ENCODE assay signal across 8 mouse cellular contexts in the genomic region with DNA sequence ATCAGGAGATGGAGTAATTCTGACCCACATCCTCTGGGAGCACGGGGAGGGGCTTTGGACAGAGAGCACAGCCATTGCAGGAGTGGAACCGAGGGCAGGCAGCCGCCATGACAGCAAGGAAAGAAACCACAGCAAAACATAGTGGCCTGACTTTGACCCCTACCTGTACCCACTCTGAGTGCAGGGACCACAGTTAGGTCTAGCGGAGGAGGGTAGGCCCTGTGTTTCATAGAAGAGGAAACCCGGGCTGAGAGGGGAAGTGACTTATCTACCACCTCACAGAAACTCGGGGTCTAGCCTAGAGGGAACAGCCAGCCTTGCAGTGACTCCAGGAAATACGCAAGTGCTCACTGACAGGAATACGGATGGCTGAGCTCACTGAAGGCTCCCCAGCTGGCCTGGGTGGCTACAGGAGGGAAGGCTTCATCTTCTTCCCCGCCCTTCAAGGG. TPM values are rescaled to one million over a fixed set of nuclear protein-coding genes. Genes with fewer than 3 reads are reported as not detected.
DNase-seq lines count a peak whose midpoint lies in the region; ATAC-seq lines count a peak whose summit lies in the region.

No protein-coding gene starts in this region.

- no peak for ATAC-seq in neural tube, embryonic 11.5 days (ENCODE audit: insufficient read depth, low FRiP score, low TSS enrichment)
- ATAC-seq in lung, embryonic 15.5 days (ENCODE audit: borderline replicate concordance, extremely low read depth, low FRiP score, low TSS enrichment): no peak

- peak overlapping the region; percentile 70 for H3K9ac ChIP-seq in neural tube, embryonic 11.5 days (ENCODE audit: low read length)
- peak overlapping the region; percentile 77 for H3K9ac ChIP-seq in lung, embryonic 15.5 days

- H3K9me3 ChIP-seq in neural tube, embryonic 11.5 days (ENCODE audit: control insufficient read depth, low read length): no peaks in the 10 kb centered on the region
- no peaks in the 10 kb centered on the region for H3K9me3 ChIP-seq in lung, embryonic 15.5 days

- 59% methylated on average over 9 of the region's 9 CpGs for WGBS in neural tube, embryonic 11.5 days
- whole genome bisulfite sequencing in lung, embryonic 15.5 days: 30% methylated on average over 9 of the region's 9 CpGs

- no peaks in the 10 kb centered on the region for H3K36me3 ChIP-seq in neural tube, embryonic 11.5 days (ENCODE audit: control insufficient read depth, insufficient read depth, low read length)
- no peaks in the 10 kb centered on the region for H3K36me3 ChIP-seq in lung, embryonic 15.5 days

- H3K27me3 ChIP-seq in neural tube, embryonic 11.5 days (ENCODE audit: control insufficient read depth, insufficient read depth, low read length): no peaks in the 10 kb centered on the region
- H3K27me3 ChIP-seq in lung, embryonic 15.5 days: no peaks in the 10 kb centered on the region

- peak overlapping the region; percentile 70 for H3K4me2 ChIP-seq in neural tube, embryonic 11.5 days (ENCODE audit: low read depth)
- peak overlapping the region; percentile 82 for H3K4me2 ChIP-seq in lung, embryonic 15.5 days

- peaks cover 13% of the 10 kb centered on the region for H3K4me1 ChIP-seq in neural tube, embryonic 11.5 days (ENCODE audit: control insufficient read depth, insufficient read depth, low read length)
- peaks cover 59% of the 10 kb centered on the region for H3K4me1 ChIP-seq in lung, embryonic 15.5 days

- H3K4me3 ChIP-seq in neural tube, embryonic 11.5 days (ENCODE audit: low read depth, low read length): peak overlapping the region; percentile 59
- peak overlapping the region; percentile 71 for H3K4me3 ChIP-seq in lung, embryonic 15.5 days

- no peak for DNase-seq in neural tube, embryonic 11.5 days (ENCODE audit: low spot score)
- no peak for DNase-seq in neural tube, embryonic 10.5 days (ENCODE audit: extremely low spot score, low spot score)
- peak; percentile 68 to 85 for DNase-seq in heart, adult 18-20 months
- peak; percentile 58 for DNase-seq in kidney, adult 11 months
- DNase-seq in skeletal muscle tissue, adult 2 months (ENCODE audit: low read depth, low spot score): peak; percentile 54
- DNase-seq in cerebellum, adult 9-10 months: no peak
- DNase-seq in right cerebral cortex, postnatal 36 days (ENCODE audit: low spot score in 2 of 2): no peak

- H3K27ac ChIP-seq in neural tube, embryonic 11.5 days (ENCODE audit: low read depth, low read length): no peak overlapping the region
- H3K27ac ChIP-seq in lung, embryonic 15.5 days: peak overlapping the region; percentile 80

RNA-seq across cellular contexts. Expression of a gene that starts 1.0 kb away (rescaled TPM):
- polyA plus RNA-seq in neural tube, embryonic 11.5 days (2014; fragmentation: Nextera tagmentation; extraction: Ambion mirVana): 10.5 and 13.3 TPM in 2 replicates
- total RNA-seq in heart, adult 18-20 months (2021): 1 to 10 TPM; 8.8 to 9.3 TPM
- polyA plus RNA-seq in lung, embryonic 15.5 days (2015; fragmentation: Nextera tagmentation; extraction: Ambion mirVana): 21.7 TPM in 2 replicates

RNA-seq across cellular contexts. Expression of a gene that starts 8.1 kb away (rescaled TPM):
- 10.2 and 11.1 TPM in 2 replicates for polyA plus RNA-seq in neural tube, embryonic 11.5 days (2014; fragmentation: Nextera tagmentation; extraction: Ambion mirVana)
- total RNA-seq in heart, adult 18-20 months (2021): not detected
- 16.6 and 19.0 TPM in 2 replicates for polyA plus RNA-seq in lung, embryonic 15.5 days (2015; fragmentation: Nextera tagmentation; extraction: Ambion mirVana)

RNA-seq across cellular contexts. Expression of a gene that starts 50.6 kb away (rescaled TPM):
- polyA plus RNA-seq in neural tube, embryonic 11.5 days (2014; fragmentation: Nextera tagmentation; extraction: Ambion mirVana): 20.4 and 20.7 TPM in 2 replicates
- total RNA-seq in heart, adult 18-20 months (2021): 10 to 100 TPM; 29.7 to 30.8 TPM
- 15.1 and 16.6 TPM in 2 replicates for polyA plus RNA-seq in lung, embryonic 15.5 days (2015; fragmentation: Nextera tagmentation; extraction: Ambion mirVana)

RNA-seq across cellular contexts. Expression of a gene that starts 58.8 kb away (rescaled TPM):
- polyA plus RNA-seq in neural tube, embryonic 11.5 days (2014; fragmentation: Nextera tagmentation; extraction: Ambion mirVana): 0.21 TPM in 1 of 2 replicates, not detected in the other
- not detected for total RNA-seq in heart, adult 18-20 months (2021)
- polyA plus RNA-seq in lung, embryonic 15.5 days (2015; fragmentation: Nextera tagmentation; extraction: Ambion mirVana): not detected in 2 replicates

Comparison
In these comparisons a context has a peak if more than half of its experiments do, and no peak if none do; other contexts are left out.
1. DNase-seq: peak in heart, adult 18-20 months (2 of 2), kidney, adult 11 months (single experiment) and skeletal muscle tissue, adult 2 months (single experiment); none in neural tube, embryonic 11.5 days (single experiment), neural tube, embryonic 10.5 days (single experiment), cerebellum, adult 9-10 months (single experiment) and right cerebral cortex, postnatal 36 days (0 of 2).